Mouse (Mus musculus): Measurements from ENCODE around the gene Dlk2.
A peak's percentile ranks its signal among the peaks of the same experiment; 100 is the strongest.

Dlk2 gene

DNA sequence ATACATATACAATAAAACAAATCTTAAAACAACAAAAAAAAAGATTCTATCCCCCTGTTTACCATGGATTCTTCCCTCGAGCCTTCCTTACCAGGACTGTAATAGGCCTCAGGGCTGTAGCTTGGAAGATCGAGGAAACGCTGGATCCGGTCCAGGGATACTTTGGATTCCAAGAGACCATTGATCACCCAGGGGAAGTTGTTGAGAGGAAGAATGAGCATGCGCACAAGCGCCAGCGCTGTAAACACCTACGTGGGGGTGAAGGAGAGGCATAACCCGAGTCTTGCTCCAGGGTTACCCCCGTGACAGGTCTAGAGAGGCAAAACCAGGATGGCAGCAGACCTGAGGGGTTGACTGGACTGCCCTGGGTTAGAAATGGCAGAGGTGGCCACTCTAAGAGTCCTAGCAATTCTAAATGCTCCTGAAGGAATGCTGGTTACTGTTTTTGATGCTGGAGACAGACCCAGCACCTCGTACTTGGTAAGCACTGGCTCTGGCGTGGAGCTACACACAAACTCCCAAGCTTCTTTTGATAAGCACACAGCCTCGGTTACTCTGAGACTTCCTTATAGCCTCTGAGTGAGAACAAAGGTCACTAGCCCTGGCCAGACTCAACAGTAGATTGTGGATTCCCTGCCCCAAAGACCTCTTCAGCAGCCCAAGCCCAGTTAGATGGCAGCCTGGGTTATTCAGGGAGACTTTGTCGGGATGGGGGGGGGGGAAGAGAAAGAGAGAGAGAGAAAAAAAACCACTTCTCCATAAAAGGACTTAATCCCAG lies 25.0 kb downstream of the Dlk2 start:
- DNase-seq (ENCODE audit: low read depth), result no peak

DNA sequence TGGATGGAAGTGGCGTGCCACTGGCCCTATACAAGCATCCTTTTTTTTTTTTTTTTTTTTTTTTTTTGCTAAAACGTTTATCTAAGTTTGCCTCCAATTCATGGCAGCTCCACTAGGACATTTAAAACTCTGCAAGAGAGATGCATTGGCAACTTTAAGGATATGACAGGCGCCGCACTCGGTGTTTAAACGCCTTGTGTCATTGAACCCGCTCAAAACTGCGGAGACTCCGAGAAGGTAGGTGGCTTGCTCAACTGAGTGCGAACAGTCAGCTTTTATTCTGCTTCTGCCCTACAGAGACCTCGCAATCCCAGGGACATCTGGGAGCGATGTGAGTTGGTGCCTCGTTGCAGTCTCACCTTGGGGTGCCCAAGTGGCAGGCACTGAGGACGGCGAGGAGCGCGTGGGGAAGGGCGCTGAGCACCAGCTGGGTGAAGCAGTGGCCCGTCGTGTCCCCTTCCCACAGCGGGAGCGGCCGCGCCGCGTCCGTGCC lies 30.2 kb downstream of the Dlk2 start:
- no peak for DNase-seq (ENCODE audit: low read depth)

DNA sequence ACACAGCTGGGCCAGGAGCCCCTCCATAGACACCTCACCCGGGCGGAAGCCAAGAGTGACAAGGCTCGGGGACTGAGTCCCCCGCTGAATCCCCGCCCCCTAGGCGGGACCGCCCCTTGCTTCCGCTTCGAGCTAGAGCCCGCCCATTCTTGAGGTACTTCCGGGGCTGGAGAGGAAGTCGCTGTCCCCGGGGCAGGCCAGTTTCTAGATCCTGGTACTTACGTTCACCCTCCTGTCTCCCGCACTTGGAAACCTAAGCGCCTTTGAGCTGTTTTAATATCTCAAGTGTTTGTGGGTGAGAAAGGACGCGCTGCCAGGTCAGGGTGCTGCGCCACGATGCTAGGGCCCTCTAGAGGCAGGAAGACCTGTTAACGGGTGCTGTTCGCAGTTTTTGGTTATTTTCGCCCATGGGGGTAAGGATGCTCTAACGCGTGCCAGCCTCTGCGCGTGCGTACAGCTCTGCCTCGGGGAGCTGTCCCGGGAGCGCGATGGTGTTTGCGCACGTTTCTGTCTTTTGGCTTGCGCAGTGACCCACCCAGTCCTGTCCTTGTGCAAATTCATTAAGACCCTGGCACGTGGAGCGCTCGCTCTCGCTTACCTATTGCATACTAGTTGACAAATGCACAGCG lies 30.8 kb downstream of the Dlk2 start, which contains the start of gene Abcc10:
Gene Abcc10 (minus strand): TSS at position 447 of the 629 bp plus-strand sequence.
- DNase-seq (ENCODE audit: low read depth), result peak; percentile 77

DNA sequence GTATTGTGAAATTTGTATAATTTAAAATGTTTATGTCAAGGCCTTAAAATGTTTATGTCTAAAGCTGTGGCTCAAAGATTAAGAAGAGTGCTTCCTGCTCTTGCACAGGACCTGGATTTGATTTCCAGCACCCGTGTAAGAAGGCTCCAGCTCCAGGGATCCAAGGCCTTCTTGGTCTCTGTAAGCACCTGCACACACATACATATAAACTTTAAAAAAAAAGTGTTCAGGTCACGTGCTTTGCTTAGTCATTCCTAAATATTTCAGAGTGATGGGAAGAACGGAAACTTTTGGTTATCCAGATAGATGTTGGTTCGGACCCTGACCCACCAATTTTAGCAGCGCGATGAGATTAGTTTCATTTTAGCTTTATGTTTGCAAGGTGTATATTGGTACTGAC lies 31.5 kb downstream of the Dlk2 start:
- no peak for DNase-seq (ENCODE audit: low read depth)

DNA sequence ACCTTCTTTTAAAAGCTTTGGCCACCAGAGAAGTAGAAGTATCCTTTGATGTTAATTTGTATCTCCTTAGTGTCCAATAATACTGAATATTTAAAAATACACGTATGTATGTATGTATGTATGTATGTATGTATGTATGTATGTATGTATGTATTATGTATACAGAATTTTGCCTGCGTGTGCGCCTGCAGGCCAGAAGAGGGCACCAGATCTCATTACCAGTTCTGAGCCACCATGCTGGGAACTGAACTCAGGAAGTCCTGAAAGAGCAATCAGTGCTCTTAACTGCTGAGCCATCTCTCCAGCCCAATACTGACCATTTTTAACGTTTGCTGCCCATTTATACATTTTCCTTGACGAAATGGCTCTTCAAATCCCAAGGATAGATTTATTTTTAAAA lies 39.3 kb downstream of the Dlk2 start:
- DNase-seq (ENCODE audit: low read depth), result no peak

DNA sequence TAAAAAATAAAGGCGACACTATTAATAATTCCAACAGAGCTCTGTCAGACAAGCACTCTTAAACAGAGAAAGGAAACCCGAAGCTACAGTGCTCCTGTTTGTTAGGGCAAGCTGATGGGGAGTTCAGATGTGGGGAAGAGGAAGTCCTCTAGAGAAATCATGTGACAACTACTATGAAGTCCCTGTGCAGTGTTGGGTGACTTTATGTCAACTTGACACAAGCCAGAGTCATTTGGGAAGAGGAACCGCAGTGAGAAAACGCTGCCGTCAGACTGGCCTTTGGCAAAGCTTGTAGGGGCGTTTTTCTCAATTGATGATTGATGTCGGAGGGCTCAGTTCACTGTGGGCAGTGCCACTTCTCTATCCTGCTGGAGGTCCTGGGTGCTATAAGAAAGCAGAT lies 44.0 kb downstream of the Dlk2 start:
- DNase-seq (ENCODE audit: low read depth), result no peak

DNA sequence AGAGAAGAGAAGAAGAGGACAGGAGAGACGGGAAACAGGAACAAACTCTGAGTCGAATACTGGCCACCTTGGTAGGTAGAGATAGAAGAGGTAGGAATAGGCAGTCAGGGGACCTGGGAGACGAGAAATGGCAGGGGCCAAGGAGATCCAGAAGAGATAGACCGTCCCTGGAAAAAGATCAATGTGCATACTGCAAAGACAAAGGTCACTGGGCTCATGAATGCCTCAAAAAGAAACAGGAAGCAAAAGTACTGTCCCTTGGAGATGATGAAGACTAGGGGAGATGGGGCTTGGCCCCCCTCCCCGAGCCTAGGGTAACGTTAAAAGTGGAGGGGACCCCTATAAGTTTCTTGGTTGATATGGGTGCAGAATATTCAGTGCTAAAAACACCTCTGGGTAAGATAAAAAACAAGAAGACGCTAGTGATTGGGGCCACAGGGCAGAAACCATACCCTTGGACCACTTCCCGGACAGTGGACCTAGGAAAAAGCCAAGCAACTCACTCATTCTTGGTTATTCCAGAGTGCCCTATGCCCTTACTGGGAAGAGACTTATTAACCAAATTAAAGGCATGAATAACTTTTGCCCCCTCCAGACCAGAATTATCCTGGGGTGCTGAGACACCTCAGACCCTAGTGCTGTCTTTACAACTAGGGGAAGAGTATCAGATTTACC lies 53.9 kb downstream of the Dlk2 start:
- no peak for DNase-seq (ENCODE audit: low read depth)
